Mouse (Mus musculus): ENCODE measurements around the gene Sox21.

Sox21 gene

DNA sequence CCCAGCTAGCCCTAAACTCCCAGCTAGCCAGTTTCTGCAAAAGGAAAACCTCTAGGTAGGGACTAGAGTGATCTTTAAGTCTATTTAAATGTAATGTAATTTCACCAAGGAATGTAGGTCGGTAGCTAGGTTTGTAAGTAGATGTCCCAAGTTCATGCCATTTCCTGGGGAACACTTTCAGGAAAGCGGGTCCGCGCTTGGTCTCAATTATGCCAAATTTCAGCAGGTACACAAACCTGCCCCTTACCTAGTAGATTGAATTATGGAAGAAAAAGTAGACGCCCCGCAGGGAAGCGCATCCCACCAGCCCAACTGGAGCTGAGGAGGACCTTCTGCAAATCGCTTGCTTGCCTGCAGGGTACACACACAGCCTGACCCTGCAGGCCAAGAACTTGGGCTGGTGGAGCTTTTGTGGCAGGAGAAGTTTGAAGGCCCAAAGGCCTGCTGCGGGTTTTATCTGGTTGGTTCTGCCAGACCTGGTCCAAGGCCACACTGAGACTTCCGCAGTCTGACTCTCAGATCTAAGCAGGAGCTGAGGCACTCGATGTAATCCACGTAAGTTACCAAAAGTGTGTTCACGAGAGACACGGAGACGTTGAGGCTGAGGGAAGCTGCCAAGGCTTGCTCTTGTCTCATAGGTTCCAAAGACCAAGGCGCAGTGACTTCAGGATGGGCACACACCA is 11.6 kb downstream of the Sox21 start:
- DNase-seq (ENCODE audit: low spot score in 2 of 2), result no peak

GRCm38 (mm10) chr14:118220885-118221284 is 15.9 kb downstream of the Sox21 start:
- DNase-seq (ENCODE audit: low spot score in 2 of 2), result no peak

DNA sequence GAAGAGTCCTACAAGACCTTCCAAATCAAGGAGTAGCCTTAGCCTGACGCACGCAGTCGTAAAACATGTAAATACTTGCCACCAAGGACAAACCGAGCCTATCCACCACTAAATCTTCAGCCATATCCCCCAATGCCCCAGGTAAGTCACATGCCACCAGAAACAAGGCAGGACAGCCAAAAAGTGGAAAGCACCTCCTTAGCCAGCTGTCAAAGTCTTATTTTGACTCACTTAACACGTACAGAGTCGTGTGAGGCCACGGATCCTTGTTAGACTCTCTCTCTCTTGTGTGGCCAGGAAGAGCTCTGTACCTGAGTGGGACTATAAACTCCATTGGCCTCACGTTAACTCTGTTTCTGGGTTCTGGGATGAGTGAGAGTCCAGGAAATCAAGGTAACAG is 20.0 kb downstream of the Sox21 start:
- no peak for DNase-seq (ENCODE audit: low spot score in 2 of 2)

GRCm38 (mm10) chr14:118212188-118212804 is 24.5 kb downstream of the Sox21 start:
- DNase-seq (ENCODE audit: low spot score in 2 of 2), result no peak

DNA sequence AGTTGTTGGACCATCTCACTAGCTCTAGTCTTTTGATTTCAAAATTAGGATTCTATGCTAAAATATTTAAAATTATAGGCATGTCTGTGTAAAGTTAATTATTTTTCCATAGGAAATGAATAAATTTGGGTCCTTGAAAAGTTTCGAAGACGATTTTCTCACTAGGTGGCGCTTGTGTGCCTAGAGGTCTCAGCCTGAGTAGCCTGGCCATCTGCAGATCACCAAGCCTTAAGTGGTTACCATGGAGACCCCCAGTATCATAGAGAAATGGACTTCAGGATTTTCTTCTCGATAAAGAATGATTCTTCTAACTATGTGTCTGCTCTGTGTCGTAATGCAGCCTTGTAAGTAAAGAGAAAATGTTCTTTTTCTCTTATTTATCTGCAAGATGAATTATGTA is 27.2 kb downstream of the Sox21 start:
- no peak for DNase-seq (ENCODE audit: low spot score in 2 of 2)

DNA sequence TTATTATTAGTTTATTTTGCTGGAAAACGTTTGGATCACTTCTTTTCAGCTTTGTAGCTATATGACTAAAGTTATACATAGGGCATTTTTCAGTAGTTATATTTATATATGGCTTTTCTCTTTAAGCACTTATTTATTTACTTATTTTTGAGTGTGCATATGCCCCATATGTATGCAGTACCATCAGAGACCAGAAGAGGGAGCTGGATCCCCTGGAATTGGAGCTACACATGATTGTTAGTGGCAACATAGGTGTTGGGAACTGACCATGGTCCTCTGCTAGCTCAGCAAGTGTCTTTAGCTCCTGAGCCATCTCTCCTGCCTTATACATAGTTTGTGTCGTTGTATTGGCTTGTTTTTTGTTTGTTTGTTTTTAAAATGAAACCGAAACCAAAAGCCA is 29.5 kb downstream of the Sox21 start:
- DNase-seq (ENCODE audit: low spot score in 2 of 2), result no peak

GRCm38 (mm10) chr14:118203031-118203430 is 33.8 kb downstream of the Sox21 start:
- no peak for DNase-seq (ENCODE audit: low spot score in 2 of 2)

DNA sequence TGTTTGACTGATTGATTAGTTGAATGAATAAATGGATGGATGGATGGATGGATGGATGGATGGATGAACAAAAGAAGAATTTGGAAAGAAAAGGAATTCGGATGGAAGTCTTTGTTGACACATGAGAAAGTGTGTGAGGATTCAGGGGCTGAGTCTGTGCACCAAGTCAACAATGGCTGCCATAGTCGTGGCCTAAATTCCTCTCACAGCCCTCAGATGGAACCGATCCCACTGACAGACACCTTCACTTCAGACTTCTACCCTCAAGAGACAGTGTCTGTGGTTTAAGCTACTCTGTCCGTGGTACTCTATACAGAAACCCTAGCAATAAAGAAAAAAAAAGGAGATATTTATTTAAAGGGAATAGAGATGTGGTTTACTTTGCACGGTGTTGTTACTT is 34.8 kb downstream of the Sox21 start:
- DNase-seq (ENCODE audit: low spot score in 2 of 2), result no peak

DNA sequence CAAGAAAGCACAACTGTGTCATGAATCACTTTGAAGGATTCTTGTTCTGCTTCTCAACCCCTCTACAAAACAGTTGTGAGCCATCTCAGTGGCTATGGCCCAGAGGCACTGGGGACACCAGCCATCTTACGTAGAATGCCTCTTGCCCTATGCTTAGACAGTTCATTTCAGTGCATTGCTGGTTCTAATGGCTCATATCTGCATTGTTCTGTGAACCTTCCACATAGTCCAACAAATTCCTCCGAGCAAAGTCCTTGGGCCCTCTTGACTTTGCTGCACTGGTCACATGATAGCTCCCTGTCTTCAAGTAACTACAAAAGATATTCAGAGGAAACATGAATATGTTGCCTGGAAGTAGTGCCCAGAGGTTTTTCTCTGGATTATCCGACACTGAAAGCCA is 36.1 kb downstream of the Sox21 start:
- no peak for DNase-seq (ENCODE audit: low spot score in 2 of 2)

- no peak for DNase-seq (ENCODE audit: low spot score in 2 of 2)
Observed at GRCm38 (mm10) chr14:118197063-118197462, 39.8 kb downstream of the Sox21 start.

- no peak for DNase-seq (ENCODE audit: low spot score in 2 of 2)
Observed at GRCm38 (mm10) chr14:118194219-118194914, 42.5 kb downstream of the Sox21 start.

- DNase-seq (ENCODE audit: low spot score in 2 of 2), result no peak
Observed at GRCm38 (mm10) chr14:118193663-118194062, 43.2 kb downstream of the Sox21 start.

DNA sequence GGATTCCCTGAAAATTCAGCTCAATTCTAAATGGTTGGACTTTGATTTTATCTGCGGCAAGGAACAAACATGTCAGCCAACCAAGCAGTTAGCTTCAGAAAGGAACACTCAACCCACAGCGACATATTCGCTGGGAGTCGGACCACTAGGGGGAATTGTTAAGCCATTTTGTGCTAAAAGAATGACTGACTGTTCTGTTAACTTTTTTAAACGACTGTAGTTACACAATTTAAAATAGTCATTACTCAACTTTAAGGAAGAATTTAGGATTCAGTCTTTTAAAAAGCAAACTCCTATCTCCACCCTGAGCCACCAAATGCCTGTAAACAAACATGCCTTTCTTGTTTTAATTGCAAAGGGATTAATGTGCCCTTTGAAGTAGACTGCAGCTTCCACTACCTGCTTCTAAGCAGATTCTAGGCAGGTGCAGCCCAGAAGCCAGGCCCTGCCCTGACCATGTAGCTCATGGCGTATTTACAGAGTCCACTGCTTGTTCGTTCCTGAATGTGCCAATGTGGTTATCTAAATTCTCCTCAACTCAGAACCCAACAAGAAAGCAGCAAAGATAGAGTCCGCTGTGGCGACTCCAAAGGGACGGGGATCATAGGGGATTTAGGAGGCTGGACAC is 43.7 kb downstream of the Sox21 start:
- DNase-seq (ENCODE audit: low spot score in 2 of 2), result no peak

GRCm38 (mm10) chr14:118191442-118191841 is 45.4 kb downstream of the Sox21 start:
- no peak for DNase-seq (ENCODE audit: low spot score in 2 of 2)
